Mouse (Mus musculus): ENCODE measurements at regions not wholly inside any gene's neighbourhood (a gene's known extent, or its start where the extent isn't known, plus 50 kb on each side); places are given as distances from the start of the nearest gene placed in this dataset.

DNA sequence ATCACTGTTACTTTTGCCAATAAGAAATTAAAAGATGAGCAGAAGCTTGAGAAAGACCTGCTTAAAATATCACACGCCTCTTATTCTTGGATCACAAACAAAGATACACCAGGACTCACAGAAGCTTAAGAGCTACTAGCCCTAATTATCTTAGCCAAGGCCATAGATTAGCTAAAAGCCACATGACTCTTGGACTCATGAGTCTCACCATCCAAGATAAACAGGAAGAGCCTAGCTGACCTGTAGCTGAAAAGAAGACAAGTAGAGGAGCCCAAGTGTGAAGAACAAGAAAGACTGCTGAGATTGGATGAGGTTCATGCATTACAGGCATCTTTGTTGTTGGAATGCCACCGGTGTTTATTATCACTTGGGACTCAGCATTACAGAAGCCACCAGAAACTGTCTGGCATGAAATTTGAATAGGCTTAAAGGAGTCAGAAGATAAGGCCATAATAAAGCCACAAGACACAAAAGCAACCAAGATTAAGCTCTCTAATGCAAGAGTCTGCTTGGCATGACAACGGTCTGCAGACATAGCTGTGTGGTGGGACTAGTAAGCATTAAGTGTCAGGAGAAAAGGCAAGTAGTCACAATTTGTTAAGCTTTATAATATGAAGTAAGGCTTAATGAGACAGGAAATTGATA, 63.8 kb upstream of the Asb5 start:
- DNase-seq (ENCODE audit: low read depth, low spot score), result peak; percentile 79
- Histone ChIP-seq H3K9me3 (replicated peaks; ENCODE audit: insufficient read depth, low read length) (no peaks in the 10 kb centered on the region), H3K79me2 (ENCODE audit: control insufficient read depth, insufficient read depth, low read length, poor library complexity) (no peaks in the 10 kb centered on the region), H3K9ac (ENCODE audit: control insufficient read depth, low read depth, low read length, poor library complexity, severe bottlenecking) (no peak overlapping the region), H3K36me3 (ENCODE audit: control insufficient read depth in 1 of 2, insufficient read depth in 2 of 2, low read length in 2 of 2) (peaks cover 0 to 18% of the 10 kb centered on the region in 2 experiments; a peak in 2 of 4 replicates), H3K4me1 (ENCODE audit: control insufficient read depth in 1 of 2, insufficient read depth in 2 of 2, low read length in 2 of 2) (peaks cover 8 to 10% of the 10 kb centered on the region in 2 experiments), H3K4me3 (ENCODE audit: control insufficient read depth in 1 of 2, insufficient read depth in 1 of 2, low read depth in 2 of 2, low read length in 2 of 2) (peak overlapping the region in 1 of 2 experiments; percentile 52; a peak in 2 of 4 replicates), H3K27ac (ENCODE audit: control insufficient read depth, low read depth, low read length) (peak overlapping the region; percentile 50), H3K27me3 (ENCODE audit: control insufficient read depth in 1 of 2, insufficient read depth in 2 of 2, low read length in 2 of 2) (no peaks in the 10 kb centered on the region)
- TF ChIP-seq MYB (IDR thresholded peaks at IDR 0.05; ENCODE audit: low read depth, low read length), result peak; percentile 38; the same call in 1 of the 2 replicates
- TF ChIP-seq MXI1 (IDR thresholded peaks at IDR 0.05; ENCODE audit: low read depth, low read length), result peak; percentile 41
- TF ChIP-seq TCF12 (IDR thresholded peaks at IDR 0.05; ENCODE audit: low read depth, low read length), result peak; percentile 91
- TF ChIP-seq POLR2AphosphoS5 (IDR thresholded peaks at IDR 0.05; ENCODE audit: borderline replicate concordance, low read depth, low read length), result no peak
- TF ChIP-seq ETS1 (IDR thresholded peaks at IDR 0.05; ENCODE audit: low read depth, low read length), result peak; percentile 82
- TF ChIP-seq MYC (IDR thresholded peaks at IDR 0.05; ENCODE audit: low read depth, low read length), result peak; percentile 46; the same call in 1 of the 2 replicates
- peak; percentile 52; the same call in 1 of the 2 replicates for TF ChIP-seq MAX (IDR thresholded peaks at IDR 0.05; ENCODE audit: low read length)
- TF ChIP-seq GATA1 (IDR thresholded peaks at IDR 0.05; ENCODE audit: low read depth, low read length), result peak; percentile 88
- peak; percentile 63 for TF ChIP-seq TAL1 (IDR thresholded peaks at IDR 0.05; ENCODE audit: low read length)
- TF ChIP-seq EP300 (IDR thresholded peaks at IDR 0.05; ENCODE audit: low read depth in 1 of 2, low read length in 2 of 2), result peak; percentile 86 to 91
- TF ChIP-seq ZMIZ1 (IDR thresholded peaks at IDR 0.05; ENCODE audit: low read depth, low read length), result no peak
- TF ChIP-seq MAFK (IDR thresholded peaks at IDR 0.05; ENCODE audit: borderline replicate concordance, low read depth, low read length), result peak; percentile 54; the same call in 1 of the 2 replicates
- peak; percentile 90 for TF ChIP-seq RCOR1 (IDR thresholded peaks at IDR 0.05; ENCODE audit: low read depth, low read length)
- TF ChIP-seq CTCF (IDR thresholded peaks at IDR 0.05 in 2 of 3, conservative IDR thresholded peaks at IDR 0.05 in 1 of 3; ENCODE audit: control insufficient read depth in 1 of 3, insufficient read depth in 1 of 3, low read depth in 2 of 3, low read length in 3 of 3, poor library complexity in 1 of 3, severe bottlenecking in 1 of 3), result no peak
